Mouse (Mus musculus): Measurements from ENCODE around the gene Olfr434. TPM values are rescaled to one million over a fixed set of nuclear protein-coding genes. Genes with fewer than 3 reads are reported as not detected.
A peak's percentile ranks its signal among the peaks of the same experiment; 100 is the strongest.
"Not testable (repeated sequence)": the region's sequence is repeated elsewhere in the genome, so short reads cannot be mapped to it uniquely, and the experiment has no call there.

The Olfr434 gene
- not detected for total RNA-seq (2021)
- long read RNA-seq, experiment 1 = 0 reads
- long read RNA-seq, experiment 2 = 0 reads

GRCm38 (mm10) chr6:43212873-43213272 is at the start of gene Olfr434:
TSS of gene Olfr434 (plus strand) at chr6:43213021.
- not testable (repeated sequence) for DNase-seq

- no peak for DNase-seq
Measured at GRCm38 (mm10) chr6:43167246-43167645, 45.6 kb upstream of the Olfr434 start.

- DNase-seq = no peak
Measured at GRCm38 (mm10) chr6:43171840-43172239, 41.0 kb upstream of the Olfr434 start, which contains the start of gene Olfr13. TSS of gene Olfr13 (plus strand) at chr6:43172140.

GRCm38 (mm10) chr6:43178129-43178528 is 34.7 kb upstream of the Olfr434 start:
- no peak for DNase-seq

- no peak for DNase-seq
Measured at GRCm38 (mm10) chr6:43178584-43179501, 34.0 kb upstream of the Olfr434 start.

- no peak for DNase-seq
Measured at GRCm38 (mm10) chr6:43190986-43191385, 21.8 kb upstream of the Olfr434 start.

GRCm38 (mm10) chr6:43196781-43197180 is 16.0 kb upstream of the Olfr434 start, which contains the start of gene Olfr435:
TSS of gene Olfr435 (plus strand) at chr6:43197146.
- no peak for DNase-seq

GRCm38 (mm10) chr6:43198094-43198493 is 14.7 kb upstream of the Olfr434 start:
- DNase-seq = no peak

- DNase-seq = no peak
Measured at GRCm38 (mm10) chr6:43202786-43203185, 10.0 kb upstream of the Olfr434 start.

GRCm38 (mm10) chr6:43205355-43205754 is 7.5 kb upstream of the Olfr434 start:
- no peak for DNase-seq

GRCm38 (mm10) chr6:43231255-43231654 is 18.4 kb downstream of the Olfr434 start, which contains the start of gene Olfr47:
TSS of gene Olfr47 (plus strand) at chr6:43231529.
- not testable (repeated sequence) for DNase-seq

- no peak for DNase-seq
Measured at GRCm38 (mm10) chr6:43242061-43242460, 29.2 kb downstream of the Olfr434 start.

- no peak for DNase-seq
Measured at GRCm38 (mm10) chr6:43247396-43247795, 34.6 kb downstream of the Olfr434 start.

- DNase-seq = no peak
Measured at GRCm38 (mm10) chr6:43252994-43253393, 40.2 kb downstream of the Olfr434 start.

GRCm38 (mm10) chr6:43254193-43254926 is 41.5 kb downstream of the Olfr434 start:
- peak in 1 of 2 experiments; percentile 14 for DNase-seq

- no peak for DNase-seq
Measured at GRCm38 (mm10) chr6:43260756-43261155, 47.9 kb downstream of the Olfr434 start.

- peak; percentile 70 to 80 for DNase-seq
Measured at GRCm38 (mm10) chr6:43265363-43266041, 52.7 kb downstream of the Olfr434 start, which contains the start of gene Arhgef5. TSS of gene Arhgef5 (plus strand) at chr6:43265582.

GRCm38 (mm10) chr6:43266356-43266755 is 53.5 kb downstream of the Olfr434 start:
- DNase-seq = peak; percentile 42 to 49
